Comparison of ENCODE assay signal across 23 mouse cellular contexts in genomic region chr7:3420466-3420865, GRCm38 (mm10). TPM values are rescaled to one million over a fixed set of nuclear protein-coding genes. Genes with fewer than 3 reads are reported as not detected.
DNase-seq lines count a peak whose midpoint lies in the region; ATAC-seq and TF ChIP-seq lines count a peak whose summit lies in the region.
"Had no signal": no experiment of that assay in that cellular context is flagged by ENCODE, and none has a peak within 500 bp of the region (broad histone marks: within the 10 kb centered on the region; RNA-seq: fewer than 3 reads in every experiment).

No protein-coding gene starts in this region.

- WGBS in thymus, adult 2 months = 63% methylated on average over 5 of the region's 5 CpGs
- 64% methylated on average over 5 of the region's 5 CpGs for WGBS in hindbrain, embryonic 11.5 days
- 63% methylated on average over 5 of the region's 5 CpGs for WGBS in hindbrain, embryonic 16.5 days

- TF ChIP-seq CTCF in gastrocnemius, adult 2 months (IDR thresholded peaks at IDR 0.05) = no peak
- TF ChIP-seq CTCF in ES-Bruce4 (IDR thresholded peaks at IDR 0.05; ENCODE audit: low read depth, low read length) = no peak
- no peak for TF ChIP-seq CTCF in thymus, adult 2 months (IDR thresholded peaks at IDR 0.05; ENCODE audit: borderline replicate concordance, control insufficient read depth, extremely low read depth, insufficient read depth, low read length, poor library complexity)

- no peak overlapping the region for H3K9ac ChIP-seq in ES-Bruce4 (ENCODE audit: low read depth, poor library complexity, severe bottlenecking)
- H3K9ac ChIP-seq in hindbrain, embryonic 11.5 days (ENCODE audit: low read depth, low read length) = no peak overlapping the region
- no peak overlapping the region for H3K9ac ChIP-seq in hindbrain, embryonic 16.5 days (ENCODE audit: low read depth, low read length)
- H3K9ac ChIP-seq: forebrain, embryonic 13.5 days; forebrain, postnatal 0 days; heart, embryonic 12.5 days; hindbrain, embryonic 15.5 days had no signal

- ATAC-seq in hindbrain, embryonic 11.5 days (ENCODE audit: low FRiP score) = no peak
- no peak for ATAC-seq in hindbrain, embryonic 16.5 days
- ATAC-seq: forebrain, embryonic 13.5 days; forebrain, postnatal 0 days had no signal

- H3K27me3 ChIP-seq in ES-Bruce4 (ENCODE audit: control insufficient read depth, insufficient read depth, low read length, poor library complexity, severe bottlenecking) = no peaks in the 10 kb centered on the region
- no peaks in the 10 kb centered on the region; the same call in 1 of the 2 replicates for H3K27me3 ChIP-seq in thymus, adult 2 months (ENCODE audit: control insufficient read depth, insufficient read depth, low read length)
- peaks cover 50% of the 10 kb centered on the region for H3K27me3 ChIP-seq in hindbrain, embryonic 11.5 days (ENCODE audit: control insufficient read depth, insufficient read depth, low read length)
- peaks cover 26% of the 10 kb centered on the region for H3K27me3 ChIP-seq in hindbrain, embryonic 16.5 days (replicated peaks; ENCODE audit: control insufficient read depth, insufficient read depth, low read length)

- DNase-seq in gastrocnemius, adult 2 months = no peak
- DNase-seq in gastrocnemius, postnatal 36 days = no peak
- DNase-seq in thymus, adult 2 months = peak; percentile 67
- DNase-seq in thymus, postnatal 36 days = peak; percentile 65 to 83
- DNase-seq in hindbrain, embryonic 11.5 days (ENCODE audit: low spot score) = no peak
- DNase-seq in heart, adult 8-10 months (ENCODE audit: low spot score) = no peak
- DNase-seq: adrenal gland, postnatal 25 days; cerebellum, adult 18-20 months; cerebellum, adult 9-11 months; cerebellum, postnatal 36 days; forebrain, postnatal 0 days; heart, adult 18-20 months had no signal

- H3K4me1 ChIP-seq in ES-Bruce4 (ENCODE audit: control insufficient read depth, insufficient read depth, low read length) = no peaks in the 10 kb centered on the region
- no peaks in the 10 kb centered on the region for H3K4me1 ChIP-seq in thymus, adult 2 months (replicated peaks; ENCODE audit: control insufficient read depth, insufficient read depth, low read length)
- H3K4me1 ChIP-seq in hindbrain, embryonic 11.5 days (replicated peaks; ENCODE audit: control insufficient read depth, insufficient read depth, low read length) = 0 out of 2 replicates have a peak, but pooled peaks cover 2% of the 10 kb centered on the region
- H3K4me1 ChIP-seq in hindbrain, embryonic 16.5 days (ENCODE audit: control insufficient read depth, insufficient read depth, low read depth, low read length) = peaks cover 5% of the 10 kb centered on the region; the same call in 1 of the 2 replicates

- intact Hi-C loops in gastrocnemius, adult 2 months (cut with DNase I) = no loop called here
- intact Hi-C loops in gastrocnemius, postnatal 36 days (cut with DNase I) = no loop called here

- H3K27ac ChIP-seq in gastrocnemius, adult 2 months = peak overlapping the region; percentile 95
- peak overlapping the region; percentile 47 for H3K27ac ChIP-seq in ES-Bruce4 (ENCODE audit: insufficient read depth, low read length)
- H3K27ac ChIP-seq in thymus, adult 2 months (ENCODE audit: control insufficient read depth, insufficient read depth, low read length) = no peak overlapping the region
- H3K27ac ChIP-seq in hindbrain, embryonic 11.5 days (ENCODE audit: low read depth, low read length) = no peak overlapping the region
- H3K27ac ChIP-seq in hindbrain, embryonic 16.5 days (ENCODE audit: low read depth, low read length) = no peak overlapping the region
- H3K27ac ChIP-seq: embryonic facial prominence, embryonic 10.5 days; forebrain, embryonic 13.5 days; hindbrain, embryonic 10.5 days; hindbrain, embryonic 15.5 days had no signal

- no peaks in the 10 kb centered on the region for H3K9me3 ChIP-seq in ES-Bruce4 (replicated peaks; ENCODE audit: control insufficient read depth, insufficient read depth, low read length, poor library complexity, severe bottlenecking)
- no peaks in the 10 kb centered on the region for H3K9me3 ChIP-seq in hindbrain, embryonic 11.5 days (ENCODE audit: control insufficient read depth, low read length)
- H3K9me3 ChIP-seq in hindbrain, embryonic 16.5 days (ENCODE audit: control insufficient read depth, low read length) = no peaks in the 10 kb centered on the region
- H3K9me3 ChIP-seq: embryonic facial prominence, embryonic 10.5 days; forebrain, embryonic 13.5 days; heart, embryonic 12.5 days; hindbrain, embryonic 15.5 days had no signal

- no peak for TF ChIP-seq EP300 in ES-Bruce4 (IDR thresholded peaks at IDR 0.05; ENCODE audit: insufficient read depth, low read depth, low read length)

- H3K36me3 ChIP-seq in ES-Bruce4 (ENCODE audit: control insufficient read depth, insufficient read depth, low read length, poor library complexity, severe bottlenecking) = no peaks in the 10 kb centered on the region
- no peaks in the 10 kb centered on the region for H3K36me3 ChIP-seq in thymus, adult 2 months (ENCODE audit: control insufficient read depth, insufficient read depth, low read length)
- H3K36me3 ChIP-seq in hindbrain, embryonic 11.5 days (ENCODE audit: control insufficient read depth, insufficient read depth, low read length) = no peaks in the 10 kb centered on the region
- no peaks in the 10 kb centered on the region for H3K36me3 ChIP-seq in hindbrain, embryonic 16.5 days (ENCODE audit: control insufficient read depth, insufficient read depth, low read length)
- H3K36me3 ChIP-seq: embryonic facial prominence, embryonic 10.5 days; heart, embryonic 12.5 days; hindbrain, embryonic 10.5 days; hindbrain, embryonic 15.5 days had no signal

- TF ChIP-seq POLR2A in ES-Bruce4 (IDR thresholded peaks at IDR 0.05; ENCODE audit: insufficient read depth, low read length) = no peak
- TF ChIP-seq POLR2A in thymus, adult 2 months (IDR thresholded peaks at IDR 0.05; ENCODE audit: control insufficient read depth, extremely low read depth, insufficient read depth, low read length, poor library complexity) = no peak

- H3K4me3 ChIP-seq in gastrocnemius, adult 2 months = no peak overlapping the region
- H3K4me3 ChIP-seq in ES-Bruce4 (ENCODE audit: low read depth, low read length) = no peak overlapping the region
- H3K4me3 ChIP-seq in thymus, adult 2 months (ENCODE audit: control insufficient read depth, insufficient read depth, low read length) = no peak overlapping the region
- H3K4me3 ChIP-seq in hindbrain, embryonic 11.5 days (ENCODE audit: low read depth, low read length) = no peak overlapping the region
- no peak overlapping the region for H3K4me3 ChIP-seq in hindbrain, embryonic 16.5 days (ENCODE audit: low read length)
- H3K4me3 ChIP-seq: embryonic facial prominence, embryonic 10.5 days; forebrain, embryonic 13.5 days; heart, embryonic 12.5 days; hindbrain, embryonic 10.5 days; hindbrain, embryonic 15.5 days had no signal

- no peak overlapping the region for H3K4me2 ChIP-seq in hindbrain, embryonic 11.5 days (replicated peaks; ENCODE audit: low read depth, low read length)
- H3K4me2 ChIP-seq in hindbrain, embryonic 16.5 days (ENCODE audit: low read length) = no peak overlapping the region
- H3K4me2 ChIP-seq: forebrain, embryonic 13.5 days; heart, embryonic 12.5 days; hindbrain, embryonic 15.5 days had no signal

RNA-seq across cellular contexts. Expression of gene Cacng6, which starts 3.5 kb away (rescaled TPM):
- total RNA-seq in gastrocnemius, adult 2 months (2021) = 100 to 1,000 TPM; 102 to 120 TPM
- 100 to 1,000 TPM in 1 of 2 experiments, 10 to 100 TPM in 1; 96.8 to 101 TPM for total RNA-seq in gastrocnemius, postnatal 36 days (2021)
- polyA plus RNA-seq in ES-Bruce4 (2011; ENCODE audit: insufficient read depth, insufficient read length, low read depth, missing spikeins) = 16.6 and 17.6 TPM in 2 replicates
- polyA plus RNA-seq in thymus, adult 2 months (2012; rRNA removed) = 0.11 and 0.40 TPM in 2 replicates
- polyA plus RNA-seq in hindbrain, embryonic 11.5 days (2014; fragmentation: Nextera tagmentation; extraction: Ambion mirVana) = 0.08 and 0.45 TPM in 2 replicates
- polyA plus RNA-seq in hindbrain, embryonic 16.5 days (2015; fragmentation: Nextera tagmentation; extraction: Ambion mirVana) = 0.62 TPM in 1 of 2 replicates, not detected in the other
- 1 to 10 TPM; 2.0 to 4.4 (median 2.5) TPM for total RNA-seq in heart, adult 8-10 months (2022)
- total RNA-seq: adrenal gland, postnatal 25 days had no signal
- polyA plus RNA-seq: forebrain, embryonic 13.5 days; hindbrain, embryonic 10.5 days; hindbrain, embryonic 15.5 days; intestine, embryonic 14.5 days had no signal

RNA-seq across cellular contexts. Expression of gene Cacng8, which starts 30.0 kb away (rescaled TPM):
- total RNA-seq in gastrocnemius, adult 2 months (2021) = not detected
- not detected for total RNA-seq in gastrocnemius, postnatal 36 days (2021)
- 5.2 and 7.6 TPM in 2 replicates for polyA plus RNA-seq in ES-Bruce4 (2011; ENCODE audit: insufficient read depth, insufficient read length, low read depth, missing spikeins)
- 0.82 and 0.88 TPM in 2 replicates for polyA plus RNA-seq in thymus, adult 2 months (2012; rRNA removed)
- 5.1 and 7.0 TPM in 2 replicates for polyA plus RNA-seq in hindbrain, embryonic 11.5 days (2014; fragmentation: Nextera tagmentation; extraction: Ambion mirVana)
- 8.6 and 13.7 TPM in 2 replicates for polyA plus RNA-seq in hindbrain, embryonic 16.5 days (2015; fragmentation: Nextera tagmentation; extraction: Ambion mirVana)
- total RNA-seq in heart, adult 8-10 months (2022) = not detected
- total RNA-seq: gastrocnemius, adult 8-10 months; gastrocnemius, postnatal 4 days; heart, adult 18-20 months; heart, postnatal 25 days had no signal

Comparison
In these comparisons a context has a peak if more than half of its experiments do, and no peak if none do; other contexts are left out.
1. DNase-seq: peak in thymus, adult 2 months (single experiment) and thymus, postnatal 36 days (2 of 2); none in gastrocnemius, adult 2 months (single experiment), gastrocnemius, postnatal 36 days (0 of 2), hindbrain, embryonic 11.5 days (single experiment) and heart, adult 8-10 months (single experiment).
2. H3K27ac ChIP-seq: peak in gastrocnemius, adult 2 months (single experiment) and ES-Bruce4 (single experiment); none in thymus, adult 2 months (single experiment), hindbrain, embryonic 11.5 days (single experiment) and hindbrain, embryonic 16.5 days (single experiment).
3. RNA of gene Cacng6, which starts 3.5 kb away (polyA plus RNA-seq): 16.6 to 17.6 TPM in ES-Bruce4; 0.11 to 0.40 TPM in thymus, adult 2 months, 0.62 TPM in hindbrain, embryonic 16.5 days and 0.08 to 0.45 TPM in hindbrain, embryonic 11.5 days; every median in the first group is over 10 times any median in the second.